Mouse (Mus musculus): ENCODE measurements around the gene Kcnd3.
"Not testable (repeated sequence)": the region's sequence is repeated elsewhere in the genome, so short reads cannot be mapped to it uniquely, and the experiment has no call there.

The Kcnd3 gene

GRCm38 (mm10) chr3:105699241-105699933 is 247.3 kb downstream of the Kcnd3 start:
- DNase-seq (ENCODE audit: low spot score): peak; percentile 72

DNA sequence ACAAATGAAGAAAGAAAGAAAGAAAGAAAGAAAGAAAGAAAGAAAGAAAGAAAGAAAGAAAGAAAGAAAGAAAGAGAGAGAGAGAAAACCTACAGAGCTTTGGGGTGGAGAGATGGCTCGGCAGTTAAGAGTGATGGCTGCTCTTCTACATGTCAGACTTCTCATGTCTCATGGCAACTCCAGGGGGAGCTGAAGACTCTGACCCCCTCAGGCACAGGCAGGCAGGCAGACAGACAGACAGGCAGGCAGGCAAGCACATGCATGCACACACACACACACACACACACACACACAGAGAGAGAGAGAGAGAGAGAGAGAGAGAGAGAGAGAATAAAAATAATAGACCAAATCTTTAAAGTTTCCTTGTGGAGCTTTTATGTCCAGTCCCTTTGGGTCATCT is 248.7 kb downstream of the Kcnd3 start:
- DNase-seq (ENCODE audit: low spot score): not testable (repeated sequence)

DNA sequence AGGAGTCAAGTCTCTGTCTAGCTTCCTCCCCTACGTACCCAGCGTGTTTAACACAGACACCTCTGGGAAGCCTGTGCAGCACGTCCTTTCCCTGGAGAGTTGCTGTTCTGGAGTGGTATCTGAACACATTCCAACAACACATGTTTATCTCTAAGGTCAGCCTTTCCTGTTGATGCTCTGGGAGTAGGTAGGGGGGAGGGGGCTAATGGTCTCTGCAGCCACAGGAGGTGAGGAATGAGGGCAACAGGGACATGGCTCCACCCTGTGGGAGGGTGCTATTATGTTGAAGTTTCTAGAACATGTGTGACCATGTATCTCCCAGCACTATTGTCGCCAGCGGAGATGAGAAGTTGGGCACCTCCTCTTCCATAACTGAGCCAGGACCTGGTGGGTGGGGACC is 249.3 kb downstream of the Kcnd3 start:
- DNase-seq (ENCODE audit: low spot score): no peak

- no peak for DNase-seq (ENCODE audit: low spot score)
These were observed 251.4 kb downstream of the Kcnd3 start for GRCm38 (mm10) chr3:105703571-105703970.

GRCm38 (mm10) chr3:105704031-105705008 is 252.2 kb downstream of the Kcnd3 start, which contains the start of gene Inka2:
Inka2 (plus strand) TSS chr3:105704599.
- peak; percentile 87 for DNase-seq (ENCODE audit: low spot score)

DNA sequence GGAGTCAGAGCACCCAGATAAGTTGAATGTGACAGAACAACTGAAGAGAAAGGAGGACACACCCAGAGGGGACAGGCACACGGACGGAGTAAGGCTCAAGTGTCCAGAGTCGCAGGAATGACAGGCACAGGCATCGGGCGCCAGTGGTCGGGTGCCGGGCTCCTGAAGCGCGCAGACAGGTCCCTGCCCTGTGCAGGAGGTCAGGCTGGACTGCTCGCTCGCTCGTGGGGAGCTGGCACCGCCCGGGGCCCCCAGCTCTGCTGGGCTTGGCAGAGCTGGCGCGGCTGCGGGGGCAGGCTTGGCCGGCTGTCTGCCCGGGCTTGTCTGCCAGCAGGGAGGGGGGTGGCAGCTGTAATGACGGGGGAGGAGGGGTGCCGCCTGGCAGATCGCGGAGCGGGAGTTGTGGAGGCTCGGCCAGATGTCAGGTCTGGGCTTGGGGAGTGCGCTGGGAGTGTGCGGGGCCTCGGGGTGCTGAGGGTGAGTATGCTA is 253.0 kb downstream of the Kcnd3 start:
- no peak for DNase-seq (ENCODE audit: low spot score)

GRCm38 (mm10) chr3:105705561-105705960 is 253.4 kb downstream of the Kcnd3 start:
- DNase-seq (ENCODE audit: low spot score): no peak

DNA sequence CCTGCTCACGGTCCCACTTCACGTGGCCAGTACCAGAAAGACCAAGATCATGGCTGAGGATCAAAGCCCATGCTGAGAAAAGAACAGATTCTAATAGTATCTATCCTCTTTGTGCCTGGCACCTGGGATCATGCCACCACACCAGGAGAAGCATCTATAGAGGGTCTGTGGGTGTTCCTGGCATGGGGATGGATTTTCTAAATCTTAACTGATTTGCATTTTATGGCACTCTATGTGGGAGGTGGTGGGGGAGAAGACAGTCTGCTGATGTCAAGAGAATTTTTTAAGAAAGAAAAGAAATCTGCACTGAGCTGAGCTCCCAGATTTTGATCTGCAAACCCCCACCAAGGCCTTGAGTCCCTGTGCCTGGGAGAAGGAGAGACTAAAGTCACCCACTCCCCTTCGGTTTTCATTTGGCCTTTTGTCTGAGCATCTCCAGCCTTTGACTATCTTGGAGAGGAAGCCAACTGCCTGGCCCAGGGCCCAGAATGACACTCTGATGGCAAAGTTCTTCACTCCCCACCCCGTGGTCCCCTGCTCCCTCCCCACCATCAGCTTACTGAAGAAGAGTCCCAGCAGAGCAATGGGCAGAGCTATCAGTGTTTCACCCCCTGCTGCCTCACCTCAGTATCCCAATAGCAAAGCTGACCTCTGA is 254.4 kb downstream of the Kcnd3 start:
- no peak for DNase-seq (ENCODE audit: low spot score)

GRCm38 (mm10) chr3:105707590-105707989 is 255.5 kb downstream of the Kcnd3 start:
- DNase-seq (ENCODE audit: low spot score): no peak

DNA sequence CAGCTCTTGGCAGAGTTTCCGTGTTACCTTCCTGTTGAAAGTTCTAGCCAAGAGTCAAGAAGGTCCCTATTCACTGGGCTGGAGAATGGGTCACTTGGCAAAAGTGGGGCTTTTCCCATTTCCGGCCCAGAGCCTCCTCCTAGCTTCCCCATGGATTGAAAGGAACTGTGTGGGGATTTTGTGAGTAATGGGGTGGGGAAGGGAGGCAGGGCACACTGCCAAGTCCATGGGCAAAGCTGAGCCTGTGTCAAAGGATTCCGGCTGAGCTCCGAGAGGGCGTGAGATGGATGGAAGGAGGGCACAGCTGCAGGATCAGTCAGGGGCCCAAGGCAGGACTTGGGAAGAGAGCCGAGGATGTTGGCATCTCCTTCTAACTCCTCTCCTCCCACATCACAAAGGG is 258.1 kb downstream of the Kcnd3 start:
- DNase-seq (ENCODE audit: low spot score): no peak

GRCm38 (mm10) chr3:105711741-105712140 is 259.6 kb downstream of the Kcnd3 start:
- DNase-seq (ENCODE audit: low spot score): no peak

DNA sequence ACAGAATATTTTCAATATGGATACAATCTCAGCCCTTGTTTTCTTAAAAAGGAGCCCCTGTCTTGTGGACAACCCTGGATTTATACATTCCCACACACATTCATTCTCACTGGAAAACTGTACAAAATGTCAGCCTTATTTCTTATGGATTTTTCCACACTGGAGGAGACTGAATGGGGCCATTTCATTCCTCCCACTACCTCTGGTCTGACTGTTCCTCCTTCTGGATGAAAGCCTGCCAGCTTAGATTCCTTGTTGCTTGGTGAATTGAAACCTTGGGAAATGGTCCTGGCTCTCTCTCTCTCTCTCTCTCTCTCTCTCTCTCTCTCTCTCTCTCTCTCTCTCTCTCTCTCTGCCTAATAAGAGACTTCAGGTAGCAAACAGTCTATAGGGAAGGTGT is 260.7 kb downstream of the Kcnd3 start:
- DNase-seq (ENCODE audit: low spot score): no peak

- DNase-seq (ENCODE audit: low spot score): no peak
These were observed 262.1 kb downstream of the Kcnd3 start for GRCm38 (mm10) chr3:105714091-105714819.

GRCm38 (mm10) chr3:105714820-105715167 is 262.7 kb downstream of the Kcnd3 start:
- DNase-seq (ENCODE audit: low spot score): no peak

DNA sequence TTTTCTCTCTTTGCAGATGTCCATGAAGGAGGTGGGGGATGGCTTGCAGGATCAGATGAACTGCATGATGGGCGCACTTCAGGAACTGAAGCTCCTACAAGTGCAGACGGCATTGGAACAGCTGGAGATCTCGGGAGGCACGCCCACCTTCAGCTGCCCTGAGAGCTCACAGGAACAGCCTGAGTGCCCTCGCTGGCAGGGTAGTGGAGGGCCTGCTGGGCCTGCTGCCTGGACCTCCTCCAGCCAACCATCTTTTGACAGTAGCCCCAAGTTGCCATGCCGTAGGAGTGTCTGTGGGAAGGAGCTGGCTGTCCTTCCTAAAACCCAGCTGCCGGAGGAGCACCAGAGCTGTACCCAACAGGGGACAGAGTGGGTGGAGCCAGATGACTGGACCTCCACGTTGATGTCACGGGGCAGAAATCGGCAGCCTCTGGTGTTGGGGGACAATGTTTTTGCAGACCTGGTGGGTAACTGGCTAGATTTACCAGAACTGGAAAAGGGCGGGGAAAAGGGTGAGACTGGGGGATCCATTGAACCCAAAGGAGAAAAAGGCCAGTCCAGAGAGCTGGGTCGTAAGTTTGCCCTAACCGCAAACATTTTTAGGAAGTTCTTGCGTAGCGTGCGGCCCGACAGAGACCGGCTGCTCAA is 264.3 kb downstream of the Kcnd3 start:
- DNase-seq (ENCODE audit: low spot score): no peak

DNA sequence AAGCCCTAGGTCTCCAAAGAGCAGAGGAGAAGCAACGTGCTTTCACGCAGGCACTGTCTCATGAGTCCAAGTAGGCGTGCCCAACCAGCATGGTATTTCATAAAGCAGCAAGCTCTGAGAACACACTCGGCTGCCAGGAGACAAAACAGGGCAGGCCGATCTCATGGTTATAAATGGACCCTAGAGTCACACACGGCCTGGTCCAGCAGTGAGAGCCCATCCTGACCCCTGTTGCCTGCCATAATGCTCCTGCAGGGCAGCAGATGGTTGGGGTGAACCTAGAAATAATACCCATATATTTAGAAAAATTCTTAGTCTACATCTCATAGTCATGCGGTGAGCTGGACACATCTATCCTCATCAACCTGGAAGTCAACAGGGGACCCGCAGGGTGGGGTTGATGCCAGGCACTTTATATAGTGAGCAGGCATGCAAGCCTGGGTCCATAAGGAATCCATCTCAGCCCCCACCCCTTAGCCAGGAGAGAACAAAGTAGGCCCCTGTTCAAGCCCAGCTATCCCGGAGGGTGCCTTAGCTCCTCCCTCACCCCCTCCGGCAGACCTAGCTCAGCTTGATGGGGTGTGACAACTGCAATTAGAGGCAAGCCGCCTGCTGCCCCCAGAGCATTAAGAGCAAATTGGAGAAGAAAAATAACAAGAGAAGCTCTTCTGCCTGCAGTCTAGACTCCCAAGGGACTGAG is 265.9 kb downstream of the Kcnd3 start:
- DNase-seq (ENCODE audit: low spot score): no peak

GRCm38 (mm10) chr3:105718746-105719145 is 266.6 kb downstream of the Kcnd3 start:
- no peak for DNase-seq (ENCODE audit: low spot score)

DNA sequence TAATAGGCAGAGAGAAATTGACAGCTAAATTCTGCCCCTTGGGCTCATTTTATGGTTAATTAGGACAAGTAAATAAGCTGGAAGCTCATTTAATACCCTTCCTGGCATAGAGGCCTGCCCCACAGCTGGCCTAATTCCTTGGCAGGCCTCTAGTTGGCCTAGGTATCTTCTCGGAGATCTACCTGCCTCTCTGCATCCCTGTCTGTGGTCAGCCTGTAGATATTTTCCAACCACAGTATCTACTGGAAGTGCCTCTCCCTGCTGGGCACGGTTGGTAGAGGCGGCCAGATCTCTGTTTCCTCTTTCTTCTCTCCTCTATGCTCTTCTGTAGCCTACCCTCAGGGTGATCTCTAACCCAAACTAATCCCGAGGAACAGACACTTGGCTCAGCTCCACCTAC is 267.8 kb downstream of the Kcnd3 start:
- DNase-seq (ENCODE audit: low spot score): no peak

- no peak for DNase-seq (ENCODE audit: low spot score)
These were observed 268.4 kb downstream of the Kcnd3 start for GRCm38 (mm10) chr3:105720514-105720913.

DNA sequence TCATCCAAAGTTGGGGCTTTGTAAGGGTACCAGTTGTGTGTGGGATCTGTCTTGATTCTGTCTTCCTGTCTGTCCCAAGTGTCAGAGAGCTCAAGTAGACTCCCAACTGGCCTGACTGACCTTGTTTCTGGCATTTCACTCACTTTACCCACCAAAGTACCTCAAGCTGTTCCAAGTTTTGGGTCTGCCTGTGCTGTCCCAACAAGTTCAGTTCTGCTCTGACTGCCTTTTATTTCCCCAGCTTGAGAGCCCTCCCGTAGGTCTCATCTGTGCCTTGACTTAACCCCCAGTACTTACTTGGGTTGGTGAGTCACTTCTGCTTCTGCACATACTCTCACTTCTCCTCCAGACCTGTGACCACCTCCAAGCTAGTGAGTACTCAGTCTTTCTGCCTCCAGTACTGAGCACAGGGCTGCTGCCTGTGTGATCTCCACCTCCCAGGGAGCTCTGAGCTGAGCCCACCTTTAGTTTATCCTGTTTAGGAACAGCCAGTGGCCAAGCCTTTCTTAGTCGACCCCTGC is 269.6 kb downstream of the Kcnd3 start:
- DNase-seq (ENCODE audit: low spot score): no peak

Measured in lung, postnatal 25 days (tissue).